Mouse (Mus musculus) forebrain, embryonic 11.5 days (tissue): ENCODE data around the gene Zmynd10. TPM values are rescaled to one million over a fixed set of nuclear protein-coding genes. Genes with fewer than 3 reads are reported as not detected.

Experiments
- ATAC-seq: fragments of 200-750 bp; cut with Nextera tagmentation; replicated peaks from 2 replicates; pipeline ENCODE4 v1.8.0; 2017; ENCODE audit warnings: moderate TSS enrichment; ENCODE audit not compliant: low FRiP score
- DNase-seq: peaks from one replicate; pipeline ENCODE4 v3.0.0-alpha.2; 2017; ENCODE audit warnings: low spot score
- H3K27ac ChIP-seq: fragments of 300-500 bp; sonication (generic); 2 replicates; pipeline ENCODE4 v1.5.1; 2014; ENCODE audit warnings: low read depth, low read length
- H3K27me3 ChIP-seq: fragments of 300-500 bp; sonication (generic); 2 replicates; pipeline ENCODE4 v1.6.1; 2014; ENCODE audit warnings: mild to moderate bottlenecking, low read length, mixed read lengths; ENCODE audit not compliant: control insufficient read depth, insufficient read depth
- H3K36me3 ChIP-seq: fragments of 300-500 bp; sonication (generic); 2 replicates; pipeline ENCODE4 v1.6.1; 2014; ENCODE audit warnings: mild to moderate bottlenecking, low read length, moderate library complexity, mixed read lengths; ENCODE audit not compliant: control insufficient read depth, insufficient read depth
- H3K4me1 ChIP-seq: fragments of 300-500 bp; sonication (generic); replicated peaks from 2 replicates; pipeline ENCODE4 v1.6.1; 2014; ENCODE audit warnings: low read length, mixed read lengths; ENCODE audit not compliant: control insufficient read depth, insufficient read depth
- H3K4me2 ChIP-seq: fragments of 300-500 bp; sonication (generic); 2 replicates; pipeline ENCODE4 v1.6.1; 2014; ENCODE audit warnings: low read depth, mild to moderate bottlenecking, low read length, moderate library complexity, mixed read lengths; ENCODE audit not compliant: severe bottlenecking
- H3K4me3 ChIP-seq: fragments of 300-500 bp; sonication (generic); 2 replicates; pipeline ENCODE4 v1.5.1; 2014; ENCODE audit warnings: low read depth, low read length
- H3K9ac ChIP-seq: fragments of 300-500 bp; sonication (generic); 2 replicates; pipeline ENCODE4 v1.6.1; 2014; ENCODE audit warnings: low read length
- H3K9me3 ChIP-seq: fragments of 300-500 bp; sonication (generic); 2 replicates; pipeline ENCODE4 v1.6.1; 2016; ENCODE audit warnings: low read length, mixed read lengths; ENCODE audit not compliant: control insufficient read depth
- WGBS: fragments of 180-500 bp; shearing (Covaris S2); extraction: QIAGEN DNeasy Blood & Tissue Kit; methylation state at CpG from one replicate; pipeline ENCODE4 v1.1.7; 2014; 5-methylcytosine and 5-hydroxymethylcytosine counted together
- polyA plus RNA-seq: library from polyadenylated mRNA; unstranded; fragments of >200 nt; fragmentation: Nextera tagmentation; extraction: Ambion mirVana; gene quantifications from 2 replicates; pipeline ENCODE4 v1.2.1, GENCODE M21; 2014

Zmynd10 gene
- polyA plus RNA-seq, 1 experiment from 2014 or later, result 1.1 TPM

DNA sequence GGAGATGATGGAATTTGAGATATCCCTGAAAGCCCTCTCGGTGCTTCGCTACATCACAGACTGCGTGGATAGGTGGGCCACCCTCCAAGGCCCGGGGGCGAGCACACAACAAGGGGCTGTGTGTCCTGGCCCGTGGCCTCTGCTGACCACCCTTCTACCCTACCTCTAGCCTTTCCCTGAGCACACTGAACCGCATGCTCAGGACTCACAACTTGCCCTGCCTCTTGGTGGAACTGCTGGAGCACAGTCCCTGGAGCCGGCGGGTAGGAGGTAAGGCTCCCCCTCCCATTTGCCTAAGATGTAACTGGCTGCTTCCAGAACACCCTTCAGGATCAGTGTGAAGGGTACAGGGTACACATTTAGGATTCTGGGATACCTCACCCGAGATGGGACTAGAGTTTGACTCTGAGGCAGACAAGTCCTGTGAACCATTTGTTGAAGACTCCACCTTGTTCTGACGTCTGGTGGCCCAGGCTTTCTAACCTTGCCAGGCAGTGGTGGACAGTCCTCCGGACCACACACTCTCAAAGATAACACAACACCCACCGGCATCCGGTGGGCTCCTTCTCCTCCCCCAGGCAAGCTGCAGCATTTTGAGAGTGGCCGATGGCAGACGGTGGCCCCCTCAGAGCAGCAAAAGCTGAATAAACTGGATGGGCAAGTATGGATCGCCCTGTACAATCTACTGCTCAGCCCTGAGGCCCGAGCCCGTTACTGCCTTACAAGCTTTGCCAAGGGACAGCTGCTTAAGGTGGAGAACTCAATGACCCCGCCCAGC, 2.4 kb downstream of the Zmynd10 start:
- Histone ChIP-seq H3K9me3 (no peaks in the 10 kb centered on the region), H3K36me3 (no peaks in the 10 kb centered on the region), H3K27me3 (peaks cover 14% of the 10 kb centered on the region), H3K9ac (no peak overlapping the region), H3K4me1 (peaks cover 29% of the 10 kb centered on the region), H3K4me3 (no peak overlapping the region), H3K27ac (no peak overlapping the region), H3K4me2 (no peak overlapping the region)
- no peak for DNase-seq
- ATAC-seq, result no peak
- 88% methylated on average over 20 of the region's 20 CpGs for WGBS

DNA sequence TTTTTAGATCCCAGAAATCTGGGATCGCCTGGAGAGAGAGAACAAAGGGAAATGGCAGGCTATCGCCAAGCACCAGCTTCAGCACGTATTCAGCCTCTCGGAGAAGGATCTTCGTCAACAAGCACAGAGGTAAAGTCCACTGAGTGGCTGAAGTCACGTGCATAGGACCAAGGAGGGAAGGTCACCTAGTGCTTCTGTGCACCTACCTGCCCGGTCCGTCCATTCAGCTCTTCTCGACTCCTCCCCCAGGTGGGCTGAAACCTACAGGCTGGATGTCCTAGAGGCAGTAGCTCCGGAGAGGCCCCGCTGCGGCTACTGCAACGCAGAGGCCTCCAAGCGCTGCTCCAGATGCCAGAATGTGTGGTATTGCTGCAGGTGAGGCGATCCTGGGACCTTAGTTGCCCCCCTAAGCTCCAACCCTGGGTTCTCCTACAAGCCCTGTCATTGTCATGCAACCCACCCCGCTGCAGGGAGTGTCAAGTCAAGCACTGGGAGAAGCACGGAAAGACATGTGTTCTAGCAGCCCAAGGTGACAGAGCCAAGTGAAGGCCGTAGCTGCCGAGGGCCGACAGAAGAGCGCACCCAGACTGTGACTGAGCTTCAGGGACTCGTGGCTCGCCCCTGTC, 3.5 kb downstream of the Zmynd10 start:
- Histone ChIP-seq H3K36me3 (no peaks in the 10 kb centered on the region), H3K4me3 (peak overlapping the region; percentile 36), H3K9ac (peak overlapping the region; percentile 77), H3K4me2 (peak overlapping the region; percentile 84), H3K4me1 (peaks cover 31% of the 10 kb centered on the region), H3K27me3 (peaks cover 14% of the 10 kb centered on the region), H3K27ac (no peak overlapping the region), H3K9me3 (no peaks in the 10 kb centered on the region)
- no peak for ATAC-seq
- DNase-seq, result no peak
- 23% methylated on average over 23 of the region's 23 CpGs for WGBS

DNA sequence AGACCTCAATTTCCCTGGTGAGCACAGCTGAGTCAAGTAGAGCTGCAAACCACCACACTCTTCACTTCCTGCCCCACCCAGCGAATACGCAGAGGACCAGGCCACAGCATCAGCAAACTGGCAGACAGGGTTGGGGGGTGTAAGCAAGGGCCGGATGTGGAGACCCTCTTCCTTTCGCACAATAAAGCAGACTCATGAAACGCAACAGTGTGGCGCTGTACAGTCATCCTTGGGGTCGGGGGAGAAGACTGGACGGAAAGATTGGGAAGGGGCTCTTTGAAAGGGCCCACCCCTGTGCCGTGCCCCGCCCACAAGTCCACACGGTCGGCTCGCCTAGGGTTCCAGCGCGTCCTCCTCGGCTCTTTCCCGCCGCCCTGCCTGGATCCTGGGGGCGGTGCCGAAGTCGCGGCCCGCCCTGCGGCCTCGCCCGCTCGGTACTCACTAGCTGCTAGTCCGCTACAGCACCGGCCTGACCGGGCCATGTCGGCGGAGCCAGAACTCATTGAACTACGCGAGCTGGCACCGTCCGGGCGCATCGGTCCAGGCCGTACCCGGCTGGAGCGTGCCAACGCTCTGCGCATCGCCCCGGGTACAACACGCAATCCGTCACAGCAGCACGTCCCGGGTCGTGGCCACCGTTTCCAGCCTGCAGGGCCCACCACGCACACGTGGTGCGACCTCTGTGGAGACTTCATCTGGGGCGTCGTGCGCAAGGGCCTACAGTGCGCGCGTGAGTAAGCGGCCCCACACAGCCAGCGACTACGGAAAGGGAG, 4.2 kb downstream of the Zmynd10 start, which contains the start of gene Rassf1:
TSS of gene Rassf1 (plus strand) at position 439 of the 773 bp plus-strand sequence.
- Histone ChIP-seq H3K27me3 (peaks cover 14% of the 10 kb centered on the region), H3K36me3 (no peaks in the 10 kb centered on the region), H3K4me3 (peak within 1 kb of the TSS; percentile 36), H3K9ac (peak within 1 kb of the TSS; percentile 77), H3K9me3 (no peaks in the 10 kb centered on the region), H3K4me1 (peaks cover 37% of the 10 kb centered on the region), H3K4me2 (peak within 1 kb of the TSS; percentile 84), H3K27ac (no peak within 1 kb of the TSS)
- 1% methylated on average over 63 of the region's 63 CpGs for WGBS
- ATAC-seq (peak; percentile 7), DNase-seq (peak; percentile 82)

DNA sequence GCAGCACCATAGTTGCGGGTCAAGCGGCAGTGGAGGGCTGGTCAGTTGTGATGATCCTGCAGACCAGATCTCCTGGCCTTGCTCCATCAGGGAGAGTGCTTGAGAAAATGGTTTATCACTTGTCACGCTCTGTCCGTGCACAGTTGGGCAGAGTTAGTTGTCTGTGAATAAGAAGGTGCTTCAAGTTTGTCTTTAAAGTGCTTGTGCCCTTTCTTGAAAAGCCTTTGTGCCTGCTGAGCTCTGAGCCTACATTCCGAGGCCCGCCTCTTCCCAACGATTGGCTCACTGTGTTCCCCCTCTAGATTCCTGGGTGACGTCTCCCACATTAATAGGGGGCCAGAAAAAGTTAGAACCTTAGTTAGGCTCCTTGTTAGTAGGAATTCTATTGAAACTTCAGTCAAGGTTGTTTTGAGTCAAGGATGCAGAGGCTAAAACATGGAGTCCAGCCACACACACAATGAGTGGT, 4.8 kb downstream of the Zmynd10 start:
- H3K9me3 ChIP-seq, result no peaks in the 10 kb centered on the region
- WGBS, result 3% methylated on average over 8 of the region's 8 CpGs
- no peaks in the 10 kb centered on the region for H3K36me3 ChIP-seq
- H3K4me2 ChIP-seq, result peak overlapping the region; percentile 84
- H3K27me3 ChIP-seq, result peaks cover 14% of the 10 kb centered on the region
- H3K27ac ChIP-seq, result no peak overlapping the region
- peaks cover 36% of the 10 kb centered on the region for H3K4me1 ChIP-seq
- no peak for ATAC-seq
- peak overlapping the region; percentile 36 for H3K4me3 ChIP-seq
- peak overlapping the region; percentile 77 for H3K9ac ChIP-seq
- no peak for DNase-seq

DNA sequence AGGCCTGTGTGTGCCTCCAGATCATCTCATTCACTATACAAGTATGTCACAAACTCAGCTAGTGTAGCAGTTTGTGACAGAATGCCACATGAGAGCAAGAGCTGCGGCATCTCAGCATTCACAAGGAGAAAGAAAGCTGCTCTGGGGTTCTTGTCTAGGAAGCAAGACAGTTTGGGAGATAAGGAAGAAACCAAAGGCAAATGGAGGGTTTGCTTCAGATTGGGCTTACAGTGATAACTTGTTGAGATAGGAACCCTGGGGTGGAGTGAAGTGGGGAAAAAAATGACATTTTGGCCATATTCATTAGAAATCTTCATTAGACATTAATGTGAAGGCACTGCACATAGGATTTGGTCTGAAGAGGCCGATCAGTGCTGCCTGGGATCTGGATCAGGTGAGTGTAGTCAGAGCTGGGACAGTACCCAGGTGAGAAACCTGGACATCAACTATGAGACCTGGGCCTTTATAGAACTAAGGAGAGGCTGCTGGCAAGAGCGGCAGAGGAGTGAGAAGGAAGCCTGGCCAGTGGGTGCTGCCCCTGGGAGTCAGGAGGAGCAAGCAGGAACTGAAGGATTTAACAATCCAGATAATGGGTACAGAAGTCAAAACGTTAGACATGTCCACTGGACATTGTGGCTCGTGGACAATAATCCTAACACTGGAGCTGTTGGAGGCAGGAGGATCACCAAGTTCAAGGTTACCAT, 5.7 kb downstream of the Zmynd10 start:
- WGBS, result 74% methylated on average over 5 of the region's 5 CpGs
- H3K4me1 ChIP-seq, result peaks cover 29% of the 10 kb centered on the region

GRCm38 (mm10) chr9:107553541-107554318, 6.6 kb downstream of the Zmynd10 start:
- Histone ChIP-seq H3K9me3 (no peaks in the 10 kb centered on the region), H3K9ac (peak overlapping the region; percentile 71), H3K27ac (peak overlapping the region; percentile 71), H3K27me3 (peaks cover 14% of the 10 kb centered on the region), H3K4me3 (peak overlapping the region; percentile 67), H3K4me1 (peaks cover 29% of the 10 kb centered on the region), H3K4me2 (peak overlapping the region; percentile 89), H3K36me3 (peaks cover under 1% of the 10 kb centered on the region; the same call in 1 of the 2 replicates)
- DNase-seq, result no peak
- peak; percentile 6 for ATAC-seq
- 5% methylated on average over 37 of the region's 37 CpGs for WGBS

More for the DNA sequence above, 5.7 kb downstream of the Zmynd10 start:
- Histone ChIP-seq H3K9ac (no peak overlapping the region), H3K27me3 (peaks cover 14% of the 10 kb centered on the region), H3K4me3 (no peak overlapping the region), H3K4me2 (peak overlapping the region; percentile 1; the same call in 1 of the 2 replicates), H3K27ac (no peak overlapping the region), H3K9me3 (no peaks in the 10 kb centered on the region), H3K36me3 (no peaks in the 10 kb centered on the region; the same call in 1 of the 2 replicates)
- ATAC-seq (no peak), DNase-seq (no peak)

DNA sequence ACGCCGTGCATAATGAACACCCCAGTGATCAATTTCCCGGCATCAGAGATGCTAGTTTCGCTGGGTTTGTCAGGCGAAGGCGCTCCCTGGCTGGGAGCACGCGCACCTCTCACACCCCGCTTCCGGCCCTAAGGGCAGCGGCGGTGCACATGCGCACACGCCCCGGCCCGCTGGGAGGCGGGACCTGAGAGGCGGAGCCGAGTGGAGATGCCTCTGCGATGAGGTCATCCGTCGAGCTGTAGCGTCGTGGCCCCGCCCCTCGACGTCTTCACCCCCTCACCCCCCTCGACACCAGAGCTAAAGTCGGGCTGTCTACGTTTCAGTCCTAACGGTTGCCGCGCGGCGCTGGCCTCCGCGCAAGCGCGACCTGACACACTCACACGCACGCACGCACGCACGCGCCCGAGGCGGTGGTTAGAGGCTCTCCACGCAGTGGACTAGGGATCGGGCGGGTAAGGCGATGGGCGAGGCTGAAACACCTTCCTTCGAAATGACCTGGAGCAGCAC, 7.3 kb downstream of the Zmynd10 start:
- under 1% methylated on average over 53 of the region's 53 CpGs for WGBS
- peak; percentile 99 for DNase-seq
- H3K27ac ChIP-seq, result peak overlapping the region; percentile 78
- H3K4me1 ChIP-seq, result peaks cover 29% of the 10 kb centered on the region
- peaks cover 7% of the 10 kb centered on the region; the same call in 1 of the 2 replicates for H3K36me3 ChIP-seq
- ATAC-seq, result peak; percentile 92
- peaks cover 14% of the 10 kb centered on the region for H3K27me3 ChIP-seq
- H3K4me3 ChIP-seq, result peak overlapping the region; percentile 67
- H3K9me3 ChIP-seq, result no peaks in the 10 kb centered on the region
- peak overlapping the region; percentile 86 for H3K9ac ChIP-seq
- H3K4me2 ChIP-seq, result peak overlapping the region; percentile 89
